Mouse (Mus musculus): ENCODE data around the gene Nlgn1.
A peak's percentile ranks its signal among the peaks of the same experiment; 100 is the strongest.

Gene Nlgn1

DNA sequence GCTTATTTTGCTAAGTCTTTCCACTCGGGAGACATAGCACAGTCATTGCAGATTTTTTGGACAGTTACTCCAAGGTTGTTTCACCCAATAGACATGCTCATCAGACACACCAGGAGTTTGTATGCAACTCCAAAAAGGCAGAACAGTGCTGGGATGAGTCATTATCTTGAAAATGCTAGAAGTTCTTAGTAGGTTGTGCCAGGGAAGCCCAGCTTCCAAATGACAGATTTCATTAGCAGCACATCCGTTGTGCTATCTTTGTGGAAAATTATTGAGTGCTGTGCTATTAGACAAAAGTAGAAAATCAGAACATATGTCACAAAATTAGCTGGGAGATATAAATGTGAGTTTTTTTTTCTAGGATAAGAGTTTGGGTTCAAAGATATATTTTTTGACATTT is 137.3 kb downstream of the Nlgn1 start:
- DNase-seq = no peak

DNA sequence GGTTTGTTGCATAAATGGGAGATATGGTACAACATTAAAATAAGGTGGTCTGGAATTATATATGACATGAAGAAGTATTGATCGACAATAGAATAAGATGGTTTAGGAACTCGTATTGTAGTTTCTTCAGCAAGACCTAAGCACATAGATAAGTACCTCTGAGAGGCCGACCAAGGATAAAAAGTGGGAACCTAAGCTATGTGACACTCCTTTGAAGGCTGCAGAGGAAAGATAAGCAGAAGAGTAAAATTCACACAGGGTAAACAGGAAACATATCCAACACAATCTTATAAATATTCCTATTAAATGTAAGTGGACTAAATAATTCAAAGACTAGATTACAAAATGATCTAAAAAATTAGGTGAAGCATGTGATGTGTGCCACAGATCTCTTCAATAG is 151.2 kb downstream of the Nlgn1 start:
- no peak for DNase-seq

DNA sequence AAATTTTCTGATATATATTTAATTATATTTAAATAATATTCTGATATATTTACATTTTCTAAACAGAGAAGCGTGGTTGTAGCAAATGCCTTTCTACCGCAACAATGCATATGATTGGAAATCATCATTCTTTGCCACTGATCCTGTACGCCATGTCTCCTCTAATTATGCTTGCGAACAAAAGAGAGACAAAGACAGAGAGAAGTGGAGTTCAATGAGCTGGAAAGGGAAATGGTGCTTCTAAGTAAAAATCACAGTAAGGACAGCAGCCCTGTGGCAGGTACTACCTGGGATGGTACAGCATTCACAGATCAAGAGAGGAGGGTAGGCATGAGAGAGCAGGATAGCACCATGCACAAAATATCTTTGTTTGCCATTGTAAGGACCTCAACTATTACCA is 156.9 kb downstream of the Nlgn1 start:
- DNase-seq = no peak

DNA sequence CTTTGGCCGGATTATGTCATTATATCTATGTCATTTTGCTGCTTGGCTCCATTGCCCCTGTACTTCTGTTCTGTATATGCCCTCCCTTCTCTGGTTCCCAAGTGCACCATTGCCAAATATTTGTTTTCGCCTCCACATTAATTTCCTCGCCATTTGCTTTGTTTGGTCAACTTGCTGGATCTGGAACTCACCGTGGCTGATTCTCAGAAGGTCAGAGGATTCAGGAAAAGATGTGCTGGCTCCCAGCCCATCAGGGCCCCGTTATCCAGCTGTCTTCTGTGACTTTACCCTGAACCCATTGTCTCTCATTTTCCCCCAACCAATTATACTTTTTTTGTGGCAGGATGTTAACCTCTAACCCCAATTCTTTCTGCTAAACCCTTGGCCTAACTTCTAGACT is 158.0 kb downstream of the Nlgn1 start:
- no peak for DNase-seq

DNA sequence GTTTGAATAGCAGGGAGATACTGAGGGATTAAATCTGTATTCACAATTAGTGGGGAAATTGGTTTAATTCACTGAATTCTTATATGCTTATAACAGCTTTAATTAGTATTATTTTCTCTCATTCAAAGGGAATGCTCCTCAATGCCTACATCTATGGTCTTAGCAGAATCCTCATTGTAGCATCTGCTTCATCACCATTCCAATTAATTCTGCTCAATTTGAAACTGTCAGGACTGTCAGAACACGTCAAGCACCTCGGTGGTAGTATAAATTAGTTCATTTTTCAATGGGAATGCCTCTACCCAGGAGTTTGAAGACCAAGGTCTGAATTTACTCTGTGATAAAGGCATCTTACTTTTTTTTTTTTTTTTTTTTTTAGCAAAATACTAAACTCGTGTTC is 158.6 kb downstream of the Nlgn1 start:
- no peak for DNase-seq

DNA sequence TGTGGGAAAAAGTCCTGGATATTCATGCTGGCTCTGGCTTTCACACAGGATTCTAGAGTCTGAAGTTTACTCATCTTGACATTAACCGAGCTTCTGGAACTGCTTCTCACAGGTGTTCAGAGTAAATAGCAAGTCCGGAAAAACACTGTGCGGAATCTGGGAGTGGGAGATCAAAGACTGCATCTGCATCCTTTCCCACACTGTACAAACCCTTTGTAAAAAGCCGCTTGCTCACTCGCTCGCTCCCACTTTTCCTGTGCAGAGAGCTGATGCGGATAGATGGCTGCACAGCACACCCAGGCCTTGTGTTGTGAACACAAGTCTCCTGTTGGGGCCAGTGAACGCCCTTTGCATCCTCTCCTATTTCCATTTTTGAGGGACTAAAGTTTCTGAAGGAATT is 165.5 kb downstream of the Nlgn1 start:
- peak; percentile 73 for DNase-seq

DNA sequence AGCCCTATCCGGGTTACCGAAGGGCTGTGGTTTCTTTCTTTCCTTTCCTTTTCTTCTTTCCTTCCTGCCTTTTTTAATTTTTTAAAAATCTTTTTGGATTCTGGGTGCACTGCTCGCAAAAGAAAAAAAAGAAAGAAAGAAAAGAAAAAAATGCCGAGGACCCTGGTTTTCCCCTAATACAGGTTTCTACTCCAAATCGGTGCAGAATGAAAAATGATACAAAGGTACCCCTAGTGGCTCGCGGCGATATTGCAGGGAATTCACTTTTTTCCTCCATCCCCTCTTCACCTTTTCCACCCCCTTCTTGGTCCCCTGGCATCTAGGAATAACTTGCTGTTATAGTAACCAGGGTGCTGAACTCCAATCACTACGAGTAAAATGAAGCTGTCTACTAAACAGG is 178.5 kb downstream of the Nlgn1 start:
- DNase-seq = peak; percentile 58

DNA sequence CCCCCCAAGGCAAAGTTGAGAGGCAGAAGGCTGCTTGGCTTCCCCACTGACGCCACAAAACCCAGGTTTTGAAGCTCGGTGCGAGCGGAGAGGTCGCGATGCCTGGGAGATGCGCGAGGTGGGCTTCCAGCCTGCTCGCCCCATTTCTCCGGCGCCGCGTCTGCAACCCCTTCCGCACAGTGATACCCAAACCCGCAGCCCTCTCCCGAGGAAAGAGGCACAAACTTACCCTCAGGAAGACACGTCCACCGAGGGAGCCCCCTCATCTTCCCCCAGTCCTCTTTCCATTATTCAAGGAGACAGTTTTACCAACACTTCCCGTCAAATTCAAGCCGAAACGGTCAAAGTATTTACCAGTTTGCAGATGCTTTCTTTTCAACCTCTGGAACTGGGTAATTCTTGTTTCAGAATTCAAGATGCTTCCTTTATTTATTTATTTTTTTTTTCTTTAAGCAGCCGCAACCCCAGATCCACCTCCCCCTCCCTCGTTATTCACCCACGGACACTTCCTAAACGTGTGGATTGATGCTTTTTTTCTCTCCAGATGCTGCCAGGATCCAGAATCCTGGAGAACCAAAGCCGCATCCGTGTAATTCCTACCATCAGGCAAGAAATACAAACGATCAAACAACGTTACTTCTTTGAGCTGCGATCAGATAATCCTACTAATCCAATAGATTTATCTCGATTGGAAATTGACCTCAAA is 179.1 kb downstream of the Nlgn1 start:
- DNase-seq = no peak

DNA sequence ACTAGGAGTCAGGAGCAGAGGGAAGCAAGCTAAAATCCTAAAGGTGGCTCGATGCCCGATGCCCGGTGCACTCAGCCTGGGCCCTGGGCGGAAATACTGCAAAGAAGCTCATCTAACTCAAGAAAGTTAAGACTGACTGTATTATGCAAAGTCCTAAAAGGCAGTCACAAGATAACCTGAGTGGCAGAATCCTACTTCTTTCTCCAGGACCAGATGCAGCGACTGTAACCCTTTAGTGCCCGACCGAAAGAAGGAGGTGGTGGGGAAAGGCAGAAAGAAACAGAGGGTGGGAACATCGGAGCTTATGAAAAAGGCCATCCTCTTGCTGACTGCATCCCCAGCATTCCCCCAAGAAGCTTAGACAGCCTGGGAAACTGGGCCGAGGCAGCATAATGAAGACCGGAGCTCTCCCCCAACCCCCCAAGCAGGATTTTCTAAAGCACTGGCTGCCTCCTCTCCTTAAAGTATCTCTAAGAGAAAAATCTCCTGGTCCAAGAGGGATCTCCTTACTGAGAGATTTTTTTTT is 179.7 kb downstream of the Nlgn1 start:
- DNase-seq = peak; percentile 70

DNA sequence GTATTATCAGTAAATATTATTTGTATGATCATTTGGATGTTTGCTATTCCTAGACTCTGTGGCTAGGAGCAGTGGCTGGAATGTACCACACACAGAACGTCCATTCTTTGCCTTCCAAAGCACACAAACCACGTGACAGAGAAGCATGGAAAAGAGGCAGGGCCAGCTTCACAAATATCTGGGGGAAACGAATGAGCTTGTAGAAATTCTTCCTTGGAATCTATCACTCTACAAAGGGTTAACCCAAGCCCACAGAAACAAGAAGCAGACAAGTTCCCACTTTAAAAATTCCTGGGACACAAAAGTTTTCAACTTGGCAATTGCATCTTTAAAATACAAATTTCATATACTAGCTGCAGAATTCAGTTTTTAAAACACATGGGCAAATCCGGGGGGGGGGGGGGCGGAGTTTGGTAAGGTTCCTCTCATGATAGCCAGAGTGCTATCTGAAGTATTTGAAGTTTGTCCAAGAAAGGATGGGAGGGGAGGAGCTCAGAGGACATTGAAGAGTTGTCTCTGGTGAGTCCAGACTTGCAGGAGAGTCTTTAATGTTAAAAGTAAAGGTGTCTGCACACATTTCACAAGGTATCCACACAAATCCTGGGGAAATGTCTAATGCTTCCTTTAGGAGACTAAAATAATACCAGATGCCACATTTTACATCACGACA is 180.8 kb downstream of the Nlgn1 start:
- no peak for DNase-seq

DNA sequence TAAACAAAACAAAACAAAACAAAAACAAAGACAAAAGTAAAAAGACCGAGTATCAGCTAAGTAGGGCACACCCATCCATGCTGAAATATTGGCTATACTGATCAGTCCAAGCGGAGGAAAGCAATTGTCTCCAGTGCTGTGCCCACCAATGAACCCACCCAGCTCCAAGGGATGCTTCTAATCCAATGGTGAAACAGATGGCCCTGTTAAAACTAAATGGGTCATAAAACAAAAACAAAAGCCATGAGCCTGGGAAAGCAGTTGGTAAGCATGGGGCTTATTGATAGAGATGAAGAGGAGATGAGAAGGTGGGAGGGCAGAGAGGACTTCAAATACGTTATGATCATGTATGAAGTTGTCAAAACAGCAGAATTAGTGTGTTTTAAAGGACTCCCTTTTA is 186.1 kb downstream of the Nlgn1 start:
- DNase-seq = no peak

DNA sequence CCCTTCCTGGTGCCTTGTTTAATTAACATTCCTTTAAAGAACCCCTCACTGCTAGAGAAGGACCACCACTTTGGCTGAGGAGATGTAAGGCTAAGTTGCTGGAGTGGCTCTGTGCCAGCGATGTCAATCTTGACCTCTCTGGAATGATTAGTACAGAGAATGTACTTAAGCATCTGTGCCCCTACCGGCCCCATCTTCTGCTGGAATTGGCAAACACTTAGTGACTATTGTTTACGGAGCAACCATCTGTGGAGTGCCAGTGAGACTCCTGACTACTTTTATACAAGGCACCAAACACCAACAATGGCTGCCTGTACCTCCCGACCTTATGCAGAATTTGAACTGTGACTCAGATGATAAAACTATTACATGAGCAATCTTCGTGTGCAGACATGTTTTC is 186.8 kb downstream of the Nlgn1 start:
- DNase-seq = no peak

DNA sequence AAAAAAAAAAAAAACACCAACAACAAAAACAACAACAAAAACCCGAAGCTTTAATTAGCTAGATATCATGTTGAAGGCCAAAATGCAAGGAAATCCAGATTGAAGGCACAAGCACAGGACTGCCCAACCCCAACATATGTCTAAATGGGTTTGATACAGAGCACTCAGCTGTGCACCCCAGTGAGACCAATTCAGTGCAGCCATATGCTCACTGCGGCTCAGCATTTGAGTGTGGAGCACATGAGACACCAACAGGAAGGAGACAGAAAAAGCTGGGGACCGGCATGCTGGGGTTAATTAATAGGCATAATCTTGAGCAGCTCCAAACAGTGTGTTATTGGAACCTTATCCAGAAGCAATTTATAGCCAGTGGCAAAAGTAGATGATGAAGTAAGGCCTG is 190.7 kb downstream of the Nlgn1 start:
- no peak for DNase-seq

DNA sequence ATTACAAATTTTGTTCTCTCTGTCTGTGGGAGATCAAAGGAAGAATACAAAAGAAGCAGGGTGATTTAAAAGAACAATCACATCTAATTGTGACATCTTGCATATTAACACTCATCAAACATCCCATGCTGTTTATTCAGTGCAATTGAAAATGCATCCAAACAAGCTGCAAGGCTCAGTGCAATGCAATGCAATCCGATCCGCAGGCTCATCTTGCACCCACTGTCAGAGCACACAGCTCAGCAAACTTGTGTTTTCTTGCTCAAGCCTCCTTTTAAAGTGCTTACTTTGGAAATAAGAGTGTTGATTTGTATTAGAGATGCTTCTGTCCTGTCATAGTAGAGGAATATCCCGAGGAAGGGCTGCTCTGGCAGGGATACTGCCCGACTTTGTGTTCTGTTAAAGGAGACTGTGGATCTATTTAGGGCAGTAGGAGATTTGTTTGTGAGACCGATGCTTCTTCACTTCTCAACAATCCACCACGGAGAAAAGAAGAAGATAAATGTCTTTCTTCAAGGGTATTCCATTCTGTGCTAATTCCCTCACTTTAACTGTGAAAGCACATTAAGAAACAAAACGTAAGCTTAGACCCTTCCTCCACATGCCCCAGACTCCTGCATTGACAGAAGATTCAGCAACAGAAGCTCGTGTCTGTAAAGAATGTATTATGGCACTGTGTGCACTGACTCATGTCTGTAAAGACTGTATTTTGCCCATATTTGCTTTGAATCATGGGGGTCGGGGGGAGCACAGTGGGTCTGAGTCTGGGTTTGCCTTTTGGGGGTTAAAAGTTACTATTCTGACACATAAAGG is 197.2 kb downstream of the Nlgn1 start:
- no peak for DNase-seq

DNA sequence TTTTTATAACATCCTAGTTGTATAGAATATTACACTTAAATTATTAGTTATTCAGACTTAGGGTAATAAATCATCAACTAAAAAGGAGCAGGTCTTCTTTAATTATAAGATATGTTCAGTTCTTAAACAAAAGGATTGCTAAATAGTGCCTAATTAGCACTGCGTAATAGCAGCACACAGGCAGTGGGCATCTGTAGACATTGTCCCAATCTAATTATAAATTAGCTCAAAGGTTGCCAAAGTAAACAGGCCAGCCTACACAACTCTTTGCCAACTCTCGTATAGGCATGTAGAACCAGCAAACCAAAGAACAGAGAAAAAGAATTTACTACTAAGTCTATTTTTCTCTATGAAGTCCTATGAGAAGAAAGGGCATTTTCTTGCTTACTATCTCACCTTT is 201.3 kb downstream of the Nlgn1 start:
- peak; percentile 33 for DNase-seq

DNA sequence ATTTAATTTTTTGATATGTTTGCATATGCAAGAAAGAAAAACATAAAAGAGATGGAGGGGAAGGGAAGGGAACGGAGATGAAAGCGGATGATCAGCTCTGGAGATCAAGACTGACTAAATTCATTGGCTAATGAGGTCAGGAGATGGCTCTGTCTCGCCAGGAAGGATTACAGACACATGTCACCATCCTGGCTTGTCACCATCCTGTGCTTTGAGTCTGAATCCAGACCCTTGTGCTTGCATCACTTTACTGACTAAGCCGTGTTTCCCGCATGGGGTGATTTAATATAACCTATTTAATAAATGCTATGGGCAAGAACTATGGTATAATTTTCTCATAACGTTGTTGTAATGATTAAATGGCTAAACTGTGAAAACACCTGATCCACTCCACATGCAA is 202.8 kb downstream of the Nlgn1 start:
- peak; percentile 7 for DNase-seq

DNA sequence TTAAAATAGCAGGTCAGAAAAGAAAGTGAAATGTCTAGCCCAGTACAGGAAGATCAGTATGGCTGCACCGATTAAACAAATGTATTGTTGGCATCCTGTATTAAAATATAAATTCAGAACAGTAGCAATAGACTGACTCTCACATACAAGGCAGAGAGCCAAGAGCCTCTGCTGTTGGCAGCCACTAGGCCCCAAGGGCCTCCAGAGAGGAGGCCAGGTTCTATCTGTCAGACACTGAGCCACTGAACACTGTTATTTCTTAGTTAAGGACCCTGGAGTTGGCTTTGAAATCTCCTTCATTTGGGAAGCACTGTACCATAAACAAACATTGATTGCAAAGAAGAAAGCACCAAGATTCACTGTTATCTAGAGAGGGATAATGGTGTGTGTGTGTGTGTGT is 215.2 kb downstream of the Nlgn1 start:
- peak; percentile 19 for DNase-seq

DNA sequence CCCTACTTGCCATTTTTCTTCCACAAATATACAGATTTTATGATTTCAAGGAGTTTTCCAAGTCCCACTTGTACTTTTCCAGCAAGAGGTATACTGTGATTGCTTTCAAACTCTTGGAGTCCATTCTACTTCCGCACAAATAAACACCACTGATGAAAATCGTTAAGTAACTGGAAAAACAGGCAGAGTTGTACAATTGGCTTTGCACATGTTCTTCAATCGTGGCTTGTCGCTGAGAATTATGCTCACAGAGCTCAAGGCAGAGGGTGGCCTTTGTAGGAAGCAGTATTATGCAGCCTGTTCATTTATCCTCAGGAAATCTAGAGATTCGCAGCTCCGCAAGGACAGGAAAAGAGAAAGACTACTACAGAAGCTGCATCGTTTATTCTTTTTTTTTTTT is 225.9 kb downstream of the Nlgn1 start:
- DNase-seq = peak; percentile 44

DNA sequence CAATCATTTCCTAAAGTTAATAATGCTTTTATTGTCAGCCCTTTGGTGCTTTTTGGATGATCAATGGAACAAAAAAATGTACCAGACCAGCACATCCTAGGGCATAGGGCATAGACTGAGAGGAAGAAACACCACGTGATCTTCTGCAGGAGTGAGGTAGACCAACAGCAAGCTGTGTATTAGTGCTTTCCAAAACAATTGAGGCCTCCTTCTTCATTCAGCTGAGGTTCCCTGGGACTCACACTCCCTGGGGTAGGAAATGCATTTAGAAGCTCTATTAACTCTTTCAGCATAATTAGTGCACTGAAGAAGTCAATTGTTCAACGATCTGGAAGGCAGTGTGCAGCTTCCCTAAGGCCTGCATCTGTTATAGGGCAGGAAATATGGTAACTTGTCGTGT is 226.7 kb downstream of the Nlgn1 start:
- DNase-seq = no peak

DNA sequence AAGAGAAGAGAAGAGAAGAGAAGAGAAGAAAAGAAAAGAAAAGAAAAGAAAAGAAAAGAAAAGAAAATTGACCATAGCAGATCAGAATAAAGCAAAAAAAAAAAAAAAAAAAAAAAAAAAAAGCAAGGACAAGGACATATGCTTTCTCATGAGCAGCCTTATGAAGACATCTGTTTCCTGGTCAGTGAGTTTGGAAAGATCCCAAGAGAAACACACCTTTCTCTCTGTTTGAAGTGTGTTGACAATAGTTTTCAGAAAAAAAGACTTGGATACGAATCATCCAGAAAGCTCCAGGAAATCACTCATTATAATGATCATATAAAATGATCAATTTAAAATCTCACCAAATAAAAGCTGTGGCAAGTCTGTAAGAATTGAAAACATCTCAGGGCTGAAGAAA is 230.0 kb downstream of the Nlgn1 start:
- no peak for DNase-seq

DNA sequence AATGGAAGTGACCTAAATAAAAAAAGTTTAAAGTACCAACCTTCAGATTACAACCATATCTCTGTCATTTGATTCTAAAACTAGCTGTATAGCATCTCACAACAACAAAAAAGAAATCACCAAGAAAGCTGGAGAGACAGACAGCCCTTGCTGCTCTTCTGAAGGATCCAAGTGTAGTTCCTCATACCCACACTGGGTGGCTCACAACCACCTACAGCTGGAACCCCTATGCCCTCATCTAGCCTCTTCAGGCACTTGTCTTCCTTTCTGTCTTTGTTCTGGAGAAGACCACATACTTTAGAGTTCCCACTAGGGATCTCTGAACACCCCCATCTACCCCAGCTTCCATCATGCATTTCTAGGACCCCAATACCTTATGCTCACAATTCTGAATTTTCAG is 236.7 kb downstream of the Nlgn1 start:
- DNase-seq = no peak

DNA sequence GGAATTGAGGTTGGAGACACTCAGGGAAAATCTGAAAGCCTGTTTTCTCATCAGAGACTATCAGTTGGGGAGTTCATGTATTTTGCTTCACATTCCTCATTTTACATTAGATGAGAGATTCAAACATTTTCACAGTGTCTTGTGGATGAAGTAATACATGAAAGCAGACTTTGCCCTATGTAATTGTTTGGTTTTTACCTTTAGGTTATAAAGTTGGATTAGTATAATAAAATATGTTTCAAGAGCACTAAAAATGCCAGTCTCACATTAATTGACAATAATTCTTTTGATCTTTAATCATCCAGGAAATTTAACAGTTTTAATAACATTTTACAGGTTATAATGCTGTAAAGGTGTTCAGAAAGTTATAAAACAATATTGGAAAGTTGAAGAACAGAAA is 262.9 kb downstream of the Nlgn1 start:
- DNase-seq = no peak

DNA sequence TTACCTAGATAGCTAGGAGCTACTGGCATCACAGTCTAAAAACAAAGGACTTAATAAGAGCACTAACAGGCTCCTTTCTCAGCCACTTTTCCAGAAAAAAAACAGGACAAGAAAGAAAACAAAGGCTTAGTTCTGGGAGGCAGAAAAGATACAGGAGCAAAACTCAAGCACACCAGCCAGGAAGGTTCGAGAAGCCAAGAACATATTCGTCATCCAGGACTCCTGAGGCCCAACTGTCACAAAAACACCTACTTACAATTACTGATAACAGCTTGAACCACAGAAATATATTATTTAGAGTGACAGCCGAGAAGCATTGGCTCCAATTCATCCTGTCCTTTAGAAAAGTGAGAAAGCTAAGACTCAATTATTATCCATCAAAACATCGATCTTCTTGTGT is 281.5 kb downstream of the Nlgn1 start:
- DNase-seq = no peak

DNA sequence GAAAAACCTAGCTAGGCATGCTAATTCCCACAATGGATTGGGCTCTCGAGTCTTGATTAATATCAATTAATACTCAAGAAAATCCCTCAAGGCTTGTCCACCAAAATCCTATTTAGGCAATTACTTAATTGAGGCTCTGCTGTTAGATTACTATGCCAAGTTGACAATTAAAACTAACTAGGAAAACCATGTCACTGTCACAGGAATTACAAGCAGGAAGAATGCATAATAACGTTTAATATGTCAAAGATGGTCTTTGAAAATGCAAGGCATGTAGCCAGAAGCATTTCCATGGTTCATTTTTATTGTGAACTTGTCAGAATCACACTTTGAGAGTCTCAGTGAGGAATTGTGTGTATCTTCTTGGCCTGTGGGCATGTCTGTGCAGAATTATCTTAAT is 289.3 kb downstream of the Nlgn1 start:
- no peak for DNase-seq
